Mouse (Mus musculus) neural tube, embryonic 10.5 days (tissue): ENCODE results near the gene Entpd7.

Source experiments
- DNase-seq: peaks from one replicate; pipeline ENCODE4 v3.0.0-alpha.2; 2017; ENCODE audit warnings: low spot score; ENCODE audit errors: extremely low spot score

The Entpd7 gene

DNA sequence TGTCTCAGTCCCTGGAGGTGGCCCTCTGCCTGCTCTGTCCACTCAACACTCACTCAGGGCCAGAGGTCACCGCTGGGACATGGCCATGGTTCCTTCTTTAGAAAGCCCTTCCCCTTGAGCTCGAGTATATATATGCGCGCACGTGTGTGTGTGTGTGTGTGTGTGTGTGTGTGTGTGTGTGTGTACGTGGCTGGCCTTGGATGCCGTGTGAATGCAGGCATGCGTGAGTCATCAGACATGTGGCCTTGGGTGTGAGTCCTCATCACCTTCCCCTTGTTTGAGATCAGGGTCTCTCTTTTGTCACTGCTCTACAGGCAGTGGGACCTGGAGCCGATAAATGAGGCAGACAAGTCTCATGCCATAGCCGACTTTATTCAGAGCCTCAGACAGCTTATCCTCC, 34.0 kb downstream of the Entpd7 start:
- no peak for DNase-seq

DNA sequence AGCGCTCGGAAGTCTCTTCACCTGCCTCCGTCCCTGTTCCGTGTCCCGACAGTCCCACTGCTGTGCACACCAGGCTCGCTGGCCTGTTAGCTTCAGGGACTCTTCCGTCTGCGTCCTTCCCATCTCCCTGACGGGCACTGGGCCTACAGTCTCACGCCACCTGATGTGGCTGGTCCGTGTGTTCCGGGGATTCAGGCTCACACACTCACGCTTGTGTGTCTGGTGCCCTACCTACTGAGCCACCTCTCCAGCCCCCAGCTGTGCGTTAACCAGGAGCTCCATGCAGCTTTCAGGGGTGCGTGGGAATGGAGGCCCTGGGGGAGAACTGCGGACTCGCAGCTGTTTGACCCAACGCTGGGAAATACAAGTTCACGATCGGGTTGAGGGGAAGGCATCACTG, 34.7 kb downstream of the Entpd7 start:
- DNase-seq = no peak

DNA sequence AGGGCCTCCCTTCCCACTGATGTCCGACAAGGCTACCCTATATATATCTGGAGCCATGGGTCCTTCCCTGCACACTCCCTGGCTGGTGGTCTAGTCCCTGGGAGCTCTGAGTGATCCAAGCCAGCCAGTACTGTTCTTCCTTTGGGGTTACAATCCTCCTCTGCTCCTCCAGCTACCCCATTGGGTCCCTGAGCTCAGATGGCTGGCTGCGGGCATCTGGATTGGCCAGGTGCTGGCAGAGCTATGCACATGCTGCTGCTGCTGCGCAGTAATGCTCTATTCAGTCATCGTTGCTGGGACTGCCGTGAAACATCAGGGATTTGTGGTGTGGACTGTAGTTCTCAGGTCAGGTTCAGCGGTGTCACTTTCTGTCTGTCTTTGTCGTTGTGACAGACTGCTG, 35.3 kb downstream of the Entpd7 start:
- DNase-seq = no peak

DNA sequence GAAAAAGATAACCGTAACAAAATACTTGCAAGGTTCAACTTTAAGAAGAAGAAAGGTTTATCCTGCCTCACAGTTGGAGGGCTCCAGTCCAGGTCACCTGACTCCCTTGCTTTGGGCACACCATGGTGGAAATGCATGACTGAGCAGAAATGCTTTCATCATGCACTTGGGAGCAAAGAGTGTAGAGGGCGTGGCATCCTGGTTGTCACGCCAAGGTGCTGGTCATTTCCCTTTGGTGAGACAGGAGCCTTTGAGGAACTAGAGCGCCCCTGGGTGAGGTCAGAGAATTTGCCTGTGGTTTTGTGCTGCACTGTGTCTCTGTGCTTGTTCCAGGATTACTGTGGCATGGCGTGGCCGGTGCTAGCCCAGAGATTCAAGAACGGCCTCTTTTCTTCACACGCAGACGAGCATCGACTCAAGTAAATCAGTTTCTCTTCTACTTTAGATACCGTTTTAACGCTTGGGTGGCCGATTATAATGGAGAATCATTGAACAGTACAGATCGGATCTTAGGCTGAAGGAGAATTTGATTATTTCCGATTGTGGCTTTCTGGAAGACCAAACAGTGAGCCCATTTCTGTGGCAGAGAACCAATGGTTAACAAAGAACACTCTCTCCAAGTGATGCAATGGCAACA, 37.2 kb downstream of the Entpd7 start:
- DNase-seq = no peak

DNA sequence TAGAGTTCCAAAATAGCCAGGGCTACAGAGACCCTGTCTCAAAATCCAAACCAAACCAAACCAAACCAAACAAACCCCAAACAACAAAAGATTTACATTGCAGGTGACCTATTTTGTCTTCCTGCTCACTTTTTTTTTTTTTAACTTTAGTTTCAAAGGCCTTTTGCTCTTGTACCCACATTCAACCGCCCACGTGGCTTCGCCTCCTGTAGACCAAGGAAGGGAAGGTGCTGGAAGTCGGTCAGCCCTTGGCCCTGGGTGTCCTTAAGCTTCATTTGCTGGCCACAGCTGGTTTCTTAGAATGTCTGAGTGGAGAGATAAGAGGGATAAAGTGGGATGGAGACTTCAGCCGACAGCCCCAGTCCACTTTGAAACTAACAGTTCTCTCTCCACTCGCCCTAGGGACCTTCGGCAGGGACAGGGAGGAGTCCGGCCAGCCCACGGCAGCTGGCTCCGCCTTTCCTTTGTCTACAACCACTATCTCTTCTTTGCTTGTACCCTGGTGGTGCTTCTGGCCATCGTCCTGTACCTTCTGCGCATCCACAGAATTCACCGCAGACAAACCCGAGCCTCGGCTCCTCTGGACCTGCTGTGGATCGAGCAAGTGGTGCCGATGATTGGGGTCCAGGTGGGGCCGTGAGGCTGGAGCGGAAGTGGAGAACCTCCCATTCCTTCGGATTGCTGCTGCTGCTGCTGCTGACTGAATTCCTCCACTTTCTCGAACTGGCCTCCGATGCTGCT, 40.0 kb downstream of the Entpd7 start:
- DNase-seq = peak; percentile 49

DNA sequence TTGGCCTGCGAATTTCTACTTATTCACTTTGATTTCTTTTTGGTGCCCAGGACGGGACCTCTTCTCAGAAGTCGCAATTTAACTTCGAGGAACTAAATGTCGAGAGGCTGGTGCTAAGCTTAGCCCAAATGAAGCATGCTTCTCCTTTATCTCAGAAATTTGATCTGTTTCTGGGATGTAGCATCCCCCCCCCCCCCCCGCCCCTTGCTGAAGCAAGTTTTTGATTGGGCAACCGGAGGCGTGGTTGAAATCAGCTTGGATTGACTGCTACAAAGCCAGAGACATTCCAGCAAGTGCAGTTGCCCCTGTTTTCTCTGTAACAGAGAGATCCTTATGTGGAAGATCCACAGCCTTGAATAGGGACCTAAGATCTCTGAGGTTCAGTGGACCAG, 40.6 kb downstream of the Entpd7 start:
- peak; percentile 42 for DNase-seq

DNA sequence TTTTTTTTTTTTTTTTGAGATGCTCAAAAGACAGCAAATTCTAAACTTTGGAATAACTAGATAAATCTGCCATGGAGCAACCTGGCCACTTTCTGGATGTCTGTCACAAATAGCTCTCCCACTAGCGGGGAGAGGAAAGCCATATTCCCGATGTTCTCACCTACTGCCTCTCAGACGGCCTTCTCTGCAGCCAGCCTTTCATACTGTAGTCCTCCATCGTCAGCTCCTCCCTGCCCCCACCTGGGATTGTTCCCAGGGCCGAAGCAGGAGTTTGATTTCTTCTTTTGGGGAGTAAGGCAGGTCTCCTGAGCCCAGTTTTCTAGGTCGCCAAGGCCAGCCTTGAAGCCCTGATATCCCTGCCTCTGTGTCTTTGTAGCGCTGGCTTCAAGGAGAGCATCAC, 41.7 kb downstream of the Entpd7 start:
- DNase-seq = no peak

DNA sequence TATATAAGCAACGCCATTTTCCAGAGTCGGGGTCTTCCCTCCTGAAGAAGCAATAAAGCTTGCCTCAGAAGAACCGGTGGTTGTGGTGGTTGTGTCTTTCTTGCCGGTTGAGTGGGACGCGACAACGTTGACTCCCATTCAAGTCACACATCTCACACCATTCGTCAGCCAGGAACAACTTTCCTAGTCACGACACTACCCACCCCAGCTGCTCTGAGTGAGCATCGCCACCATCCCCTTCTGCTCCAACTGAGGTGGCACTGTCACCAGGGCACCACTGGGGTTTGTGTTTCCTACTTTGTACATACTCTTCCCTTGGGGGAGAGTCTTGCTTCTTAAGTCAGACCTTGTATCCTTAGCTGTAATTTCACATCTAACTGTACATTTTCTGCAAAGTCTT, 48.9 kb downstream of the Entpd7 start:
- DNase-seq = no peak

DNA sequence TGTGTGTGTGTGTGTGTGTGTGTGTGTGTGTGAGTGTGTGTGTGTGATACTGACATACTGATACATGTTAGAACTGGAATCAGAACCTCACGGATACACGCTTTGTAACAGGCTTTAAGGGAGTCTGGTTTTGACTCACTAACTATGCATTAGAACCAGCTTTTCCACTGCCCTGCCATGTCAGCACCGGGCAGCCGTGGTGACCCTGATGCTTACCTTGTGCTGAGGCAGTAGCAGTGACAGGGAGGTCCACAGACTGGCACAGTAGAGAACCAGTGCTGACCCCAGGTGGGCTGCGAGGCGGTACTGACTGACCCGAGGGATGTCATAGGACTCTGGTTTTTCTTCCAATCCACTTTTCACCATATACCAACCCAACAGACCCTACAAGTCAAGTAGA, 53.9 kb downstream of the Entpd7 start:
- no peak for DNase-seq

DNA sequence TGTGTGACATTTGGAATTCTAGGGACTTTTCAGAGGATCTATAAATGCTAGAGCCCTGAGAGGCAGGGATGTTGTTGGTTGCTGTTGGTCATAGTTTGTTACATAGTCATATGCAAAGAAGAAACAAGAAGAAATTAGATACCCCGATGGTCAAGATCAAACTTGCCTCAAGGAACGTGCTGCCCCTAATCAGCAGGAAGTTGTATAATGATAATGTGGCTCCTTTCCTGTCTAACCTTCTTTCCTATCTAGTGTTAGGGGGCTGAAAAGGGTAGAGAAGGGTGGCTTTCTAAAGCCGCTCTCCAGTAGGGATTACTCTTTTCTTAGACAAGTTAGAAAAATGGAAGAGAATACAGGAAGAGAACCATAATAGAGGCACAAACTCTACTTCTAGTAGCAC, 56.3 kb downstream of the Entpd7 start:
- DNase-seq = no peak

DNA sequence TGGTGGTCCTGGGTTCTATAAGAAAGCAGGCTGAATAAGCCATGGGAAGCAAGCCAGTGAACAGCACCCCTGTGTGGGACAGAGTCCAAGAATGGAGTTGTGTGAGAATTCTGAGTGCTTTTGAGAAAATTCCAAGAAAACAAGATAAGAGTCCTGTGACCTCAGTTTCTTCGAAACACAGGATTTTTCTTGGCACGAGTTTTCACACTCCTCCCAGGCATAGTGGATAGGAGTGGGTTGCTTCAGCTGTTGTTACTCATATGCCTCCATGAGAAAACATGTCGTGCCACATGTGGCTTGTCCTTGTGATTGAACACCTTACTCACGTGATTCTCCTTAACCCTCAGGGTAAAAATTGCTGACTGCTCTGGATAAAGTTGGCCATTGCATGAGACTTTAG, 58.4 kb downstream of the Entpd7 start:
- DNase-seq = no peak

DNA sequence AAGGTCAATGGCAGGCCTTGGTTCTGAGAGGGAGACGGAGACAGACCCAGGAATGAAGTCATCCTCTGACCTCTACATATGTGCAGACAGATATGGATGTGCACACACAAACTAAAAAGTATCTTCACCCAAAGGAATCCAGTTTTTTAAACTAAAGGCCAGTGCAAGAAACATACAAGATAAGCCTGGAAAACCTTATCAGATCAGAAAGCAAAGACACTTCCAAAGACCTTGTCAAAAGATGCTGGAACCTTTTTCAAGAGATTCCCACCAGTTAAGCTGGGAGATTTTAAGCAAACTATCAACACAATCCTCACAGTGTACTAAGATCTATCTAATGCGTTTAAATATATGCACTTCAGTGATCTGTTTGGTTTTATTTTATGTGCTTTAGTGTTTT, 60.5 kb downstream of the Entpd7 start:
- no peak for DNase-seq

DNA sequence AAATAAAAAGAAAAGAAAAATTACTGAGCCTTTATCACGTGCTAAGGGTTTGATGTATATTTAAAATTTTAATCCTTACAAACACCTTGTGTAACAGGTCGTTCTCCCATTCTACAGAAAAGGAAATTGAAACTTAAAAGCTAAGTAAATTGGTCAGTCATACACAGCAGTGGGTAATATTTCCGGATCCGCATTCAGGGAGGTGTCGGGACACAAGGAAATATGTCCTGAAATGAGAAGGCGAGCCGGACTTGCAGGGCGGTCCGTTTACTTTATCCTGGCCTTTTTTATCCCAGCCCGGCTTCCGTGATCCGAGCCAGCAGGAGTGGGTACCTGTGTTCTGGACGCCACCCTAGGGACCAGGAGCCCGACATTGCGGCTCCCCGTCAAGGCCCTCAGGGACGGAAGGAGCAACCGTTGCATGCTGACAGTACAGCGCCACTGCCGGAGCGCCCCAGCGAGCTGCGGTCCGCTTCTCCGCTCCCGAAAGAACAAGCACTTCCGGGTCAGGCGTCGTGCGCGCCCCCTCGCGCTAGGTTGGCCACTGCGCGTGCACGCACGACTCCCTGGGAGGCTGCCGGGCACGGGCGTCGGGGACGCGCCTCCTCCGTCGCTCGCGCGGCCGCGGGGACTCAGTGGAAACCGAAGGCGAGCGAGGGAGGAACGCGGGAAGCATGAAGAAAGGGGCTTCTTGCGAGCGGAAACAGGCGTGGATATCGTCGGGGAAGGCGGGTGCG, 63.2 kb downstream of the Entpd7 start, which contains the start of the genes Cutc and Cox15:
Gene Cutc, plus strand, starts transcription at position 508 of the 737 bp plus-strand sequence.
Gene Cox15, minus strand, starts transcription at position 512 of the 737 bp plus-strand sequence.
- peak; percentile 96 for DNase-seq

DNA sequence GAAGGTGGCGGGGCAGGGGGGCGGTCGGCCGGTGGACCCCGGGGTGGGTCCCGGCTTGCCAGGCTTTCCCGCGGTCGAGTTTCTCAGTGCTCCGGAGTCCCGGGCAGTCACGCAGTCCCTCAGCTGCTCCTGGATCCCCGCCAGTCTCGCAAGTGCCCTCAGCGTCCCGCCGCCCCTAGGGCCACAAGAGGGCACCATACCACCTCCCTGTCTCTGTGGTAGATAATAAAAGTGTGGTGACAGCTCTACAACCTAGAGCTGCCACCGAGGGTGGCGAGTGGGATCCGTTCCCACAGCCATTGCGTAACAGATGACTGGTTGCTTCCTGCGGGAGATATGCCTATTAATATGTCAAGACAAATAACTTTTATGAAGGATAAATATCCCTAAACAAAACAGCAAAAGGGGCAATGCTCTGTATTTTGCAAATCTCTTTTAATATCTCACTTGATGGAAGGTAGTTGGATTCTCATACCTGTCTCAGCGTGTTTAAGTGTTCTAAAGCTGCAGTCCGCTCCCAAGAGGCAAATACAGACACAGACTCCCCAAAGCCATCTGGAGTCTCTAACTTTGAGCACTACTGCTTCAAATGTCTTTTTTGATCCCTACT, 63.9 kb downstream of the Entpd7 start:
- peak; percentile 87 for DNase-seq

DNA sequence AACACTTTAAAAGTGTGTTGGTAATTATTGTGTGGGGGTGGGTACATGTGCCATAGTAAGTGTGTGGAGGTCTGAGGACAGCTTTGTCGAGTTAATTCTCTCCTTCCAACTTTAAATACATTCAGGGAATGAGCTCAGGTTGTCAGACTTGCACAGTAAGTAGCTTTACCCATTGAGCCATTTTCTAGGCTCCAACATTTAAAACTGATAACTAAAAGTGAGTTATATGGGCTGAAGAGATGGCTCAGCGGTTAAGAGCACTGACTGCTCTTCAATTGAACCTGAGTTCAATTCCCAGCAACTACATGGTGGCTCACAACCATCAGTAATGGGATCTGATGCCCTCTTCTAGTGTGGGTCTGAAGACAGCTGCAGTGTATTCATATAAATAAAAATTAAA, 64.8 kb downstream of the Entpd7 start:
- DNase-seq = no peak

DNA sequence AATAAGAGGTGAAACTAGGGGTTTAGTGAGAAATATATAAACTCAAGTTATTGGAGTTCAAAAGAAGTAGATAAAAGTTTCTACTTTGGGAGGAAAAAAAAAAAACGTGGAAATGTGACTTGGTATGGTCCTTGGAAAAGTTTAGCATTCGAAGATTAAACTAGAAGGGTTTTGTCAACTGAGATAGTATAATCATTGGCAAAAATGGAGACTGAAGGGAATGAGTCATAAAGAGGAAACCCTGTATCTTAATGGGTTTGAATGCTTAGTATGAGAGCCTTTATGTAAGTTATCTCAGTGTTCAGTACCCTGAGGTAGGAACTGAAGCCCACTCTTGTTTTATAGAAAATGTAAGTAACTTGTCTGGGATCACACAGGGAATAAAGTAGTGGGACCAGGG, 65.4 kb downstream of the Entpd7 start:
- no peak for DNase-seq

DNA sequence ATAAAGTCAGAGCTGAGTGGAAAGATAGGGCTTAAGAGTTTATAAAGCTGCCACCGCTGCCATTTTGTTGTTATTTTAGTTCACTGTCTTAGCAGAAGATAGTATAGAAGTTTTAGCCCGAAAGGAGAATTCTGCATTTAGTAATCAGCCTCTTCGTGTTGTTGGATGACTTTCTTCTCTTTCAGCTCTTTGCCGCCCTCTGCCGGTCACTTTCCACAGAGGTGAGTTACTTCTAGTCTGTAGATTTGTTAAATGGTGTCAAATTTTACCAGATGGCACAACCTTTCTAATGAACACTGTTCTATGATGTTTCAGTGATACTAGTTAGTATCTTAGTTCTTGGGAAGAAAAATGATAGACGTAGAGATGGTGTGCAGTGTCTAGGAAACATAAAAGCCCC, 71.0 kb downstream of the Entpd7 start:
- peak; percentile 79 for DNase-seq

DNA sequence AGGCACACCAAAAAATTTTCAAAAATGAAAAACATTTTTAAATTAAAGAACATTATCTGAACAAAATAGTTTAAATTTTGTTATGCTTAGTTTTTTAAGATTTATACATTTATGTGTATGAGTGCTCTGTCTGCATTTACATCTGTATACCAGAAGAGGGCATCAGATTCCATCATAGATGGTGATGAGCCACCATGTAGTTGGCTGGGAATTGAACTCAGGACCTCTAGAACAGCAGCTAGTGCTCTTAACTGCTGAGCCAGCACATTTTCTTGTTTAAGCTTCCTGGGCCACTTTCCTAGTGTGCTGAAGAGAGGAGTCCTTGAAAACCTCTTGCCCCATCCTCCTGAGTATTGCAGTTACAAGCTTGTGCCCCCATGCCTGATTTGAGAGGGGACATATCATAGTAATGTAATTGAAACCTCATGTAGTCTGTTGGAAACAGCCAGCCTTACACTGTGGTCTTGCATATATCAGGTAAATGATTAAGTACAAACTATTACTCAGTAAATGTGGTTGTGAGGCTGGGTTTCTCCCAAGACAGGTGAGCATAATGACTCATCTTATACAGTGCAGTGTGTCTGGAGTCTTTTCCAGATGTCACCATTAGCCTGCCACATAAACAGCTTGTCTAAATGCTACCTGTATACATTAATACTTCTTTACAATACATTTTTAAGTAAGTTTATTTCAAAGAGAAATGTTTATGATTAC, 72.2 kb downstream of the Entpd7 start:
- DNase-seq = no peak

DNA sequence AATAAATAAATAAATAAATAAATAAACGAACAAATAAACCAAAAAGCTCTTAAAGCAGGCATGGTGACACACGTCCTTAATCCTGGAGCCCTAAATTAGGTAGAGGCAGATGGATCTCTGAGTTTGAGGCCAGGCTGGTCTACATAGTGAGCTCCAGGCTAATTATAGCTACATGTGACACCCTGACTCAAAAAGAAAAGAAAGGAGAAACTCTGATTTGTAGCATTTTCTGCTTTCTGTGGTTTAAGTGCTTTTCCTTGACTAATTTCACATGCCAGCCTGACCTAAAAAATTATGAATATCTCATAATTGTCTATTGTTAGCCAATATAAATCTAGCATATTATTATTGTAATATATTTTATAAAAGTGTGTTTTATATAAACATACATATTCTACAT, 72.9 kb downstream of the Entpd7 start:
- no peak for DNase-seq

DNA sequence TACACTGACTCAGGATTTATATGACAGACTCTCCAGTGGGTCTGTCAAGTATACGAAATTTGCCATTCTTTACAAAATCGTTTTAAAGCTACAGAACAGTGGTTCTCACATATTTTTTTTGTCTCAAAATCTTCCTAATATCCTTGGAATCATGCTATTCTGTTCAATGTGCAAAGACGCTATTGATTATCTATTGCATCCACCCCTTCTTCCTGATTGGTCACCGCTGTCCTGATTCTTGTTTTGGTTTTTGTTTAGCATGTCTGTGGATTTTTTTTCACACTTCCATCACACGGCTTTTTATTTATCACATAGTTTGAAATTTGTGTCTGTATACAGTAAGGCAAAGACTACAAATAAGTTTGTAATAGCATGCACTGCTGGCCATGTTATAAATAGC, 77.0 kb downstream of the Entpd7 start:
- DNase-seq = no peak

DNA sequence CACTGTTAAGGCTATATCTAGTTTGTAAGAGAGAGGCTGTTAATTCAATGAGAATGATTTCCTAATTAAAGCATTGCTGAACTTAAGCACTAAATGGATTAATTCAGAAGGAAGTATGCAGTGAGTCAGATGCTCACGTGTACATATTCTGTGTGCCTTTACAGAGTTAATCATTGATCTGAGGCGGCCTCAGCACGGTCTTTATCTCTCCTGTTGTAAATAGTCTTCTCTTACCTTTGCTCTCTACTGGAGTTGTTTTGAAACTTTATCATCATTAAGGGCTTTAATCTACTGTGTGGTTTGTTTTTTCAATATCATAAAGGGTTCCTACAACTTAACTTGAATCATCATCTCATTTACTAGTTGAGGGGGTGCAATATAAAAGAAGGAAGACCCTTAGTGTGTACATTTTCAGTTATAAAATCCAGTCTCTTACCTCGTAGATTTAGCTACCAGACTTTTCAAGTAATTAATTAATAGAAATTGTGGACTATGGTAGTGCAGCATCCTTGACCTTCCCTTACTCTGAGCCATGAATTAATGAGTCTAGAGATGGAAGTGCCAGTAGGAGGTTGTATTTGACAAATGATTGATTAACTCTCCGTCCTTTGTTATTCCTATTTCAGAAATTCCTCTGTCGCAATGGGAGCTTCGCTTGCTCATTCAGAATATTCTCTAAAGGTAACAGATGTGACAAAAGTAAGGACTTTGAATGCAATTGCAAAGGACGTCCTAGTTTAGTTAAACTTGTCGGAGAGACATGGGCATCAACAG, 78.3 kb downstream of the Entpd7 start:
- no peak for DNase-seq
